In the genomic region with DNA sequence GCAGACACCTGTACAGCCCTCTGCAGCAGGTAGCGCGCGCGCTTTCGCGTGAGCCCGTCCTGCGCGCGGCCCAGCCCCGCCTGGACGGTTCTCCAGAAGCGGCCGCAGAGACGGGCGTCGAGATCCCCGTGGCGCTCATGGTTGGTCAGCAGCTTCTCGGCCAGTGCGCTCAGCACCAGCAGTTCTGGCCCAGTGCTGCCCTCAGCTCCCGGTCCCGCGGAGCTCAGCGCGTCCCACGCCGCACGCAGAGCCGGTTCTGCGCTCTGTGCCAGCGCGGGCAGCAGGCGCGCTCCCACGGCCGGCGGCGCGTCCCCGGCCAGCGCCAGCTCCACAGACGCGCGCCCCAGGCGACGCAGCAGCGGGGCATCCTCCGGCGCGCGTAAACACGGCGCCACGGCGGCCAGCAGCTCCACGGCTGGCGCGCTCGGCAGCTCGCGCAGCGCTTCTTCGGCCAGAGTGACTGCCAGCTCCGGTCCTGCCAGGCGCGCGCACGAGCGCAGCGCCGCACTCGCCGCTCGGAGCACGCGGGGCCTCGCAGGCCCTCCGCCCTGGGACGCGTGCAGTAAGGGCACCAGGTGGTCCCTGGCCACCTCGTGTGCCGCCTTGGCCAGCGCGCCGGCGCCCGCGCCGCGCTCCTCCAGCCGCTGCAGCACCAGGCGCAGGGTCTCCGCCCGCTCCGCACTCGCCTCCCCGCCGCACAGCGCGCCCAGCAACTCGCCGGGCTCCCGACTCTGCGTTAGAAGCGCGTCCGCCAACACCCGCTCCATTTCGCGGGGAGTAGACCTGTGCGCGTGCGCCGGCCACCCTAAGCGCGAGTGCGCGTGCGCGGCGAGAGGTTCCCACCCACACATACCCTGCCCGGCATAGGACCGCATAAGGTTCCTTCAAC, we compare ENCODE assay signal across 8 mouse cellular contexts. TPM values are rescaled to one million over a fixed set of nuclear protein-coding genes. Genes with fewer than 3 reads are reported as not detected.
A peak's percentile ranks its signal among the peaks of the same experiment; 100 is the strongest.
DNase-seq lines count a peak whose midpoint lies in the region; ATAC-seq and TF ChIP-seq lines count a peak whose summit lies in the region.

A gene (minus strand): TSS at position 767 of the 889 bp plus-strand sequence.

- H3K27me3 ChIP-seq in forebrain, embryonic 16.5 days (replicated peaks; ENCODE audit: control insufficient read depth, insufficient read depth, low read length) = no peaks in the 10 kb centered on the region; the same call in 1 of the 2 replicates
- no peaks in the 10 kb centered on the region for H3K27me3 ChIP-seq in liver, postnatal 0 days (ENCODE audit: insufficient read depth, low read length)
- H3K27me3 ChIP-seq in neural tube, embryonic 13.5 days = peaks cover 12% of the 10 kb centered on the region

- peak within 1 kb of the TSS; percentile 94 for H3K27ac ChIP-seq in forebrain, embryonic 16.5 days (ENCODE audit: low read length)
- H3K27ac ChIP-seq in liver, postnatal 0 days (ENCODE audit: low read depth) = peak within 1 kb of the TSS; percentile 57
- H3K27ac ChIP-seq in neural tube, embryonic 13.5 days (replicated peaks) = peak within 1 kb of the TSS; percentile 91

- ATAC-seq in forebrain, embryonic 16.5 days = peak; percentile 97
- peak; percentile 90 for ATAC-seq in liver, postnatal 0 days
- ATAC-seq in neural tube, embryonic 13.5 days (ENCODE audit: low read depth) = peak; percentile 96

- intact Hi-C loops in heart, postnatal 25 days (cut with DNase I) = no loop called here

- no peak for TF ChIP-seq CTCF in liver, postnatal 0 days (IDR thresholded peaks at IDR 0.05; ENCODE audit: low read depth)

- no peak for TF ChIP-seq EP300 in liver, postnatal 0 days (IDR thresholded peaks at IDR 0.05; ENCODE audit: low read depth)

- peaks cover 17% of the 10 kb centered on the region for H3K4me1 ChIP-seq in forebrain, embryonic 16.5 days (replicated peaks; ENCODE audit: control insufficient read depth, insufficient read depth, low read length)
- peaks cover 15% of the 10 kb centered on the region for H3K4me1 ChIP-seq in liver, postnatal 0 days (ENCODE audit: insufficient read depth)
- peaks cover 21% of the 10 kb centered on the region for H3K4me1 ChIP-seq in neural tube, embryonic 13.5 days (replicated peaks)

- no peaks in the 10 kb centered on the region for H3K36me3 ChIP-seq in forebrain, embryonic 16.5 days (ENCODE audit: control insufficient read depth, insufficient read depth)
- H3K36me3 ChIP-seq in liver, postnatal 0 days (replicated peaks; ENCODE audit: insufficient read depth, low read length) = peaks cover 3% of the 10 kb centered on the region; the same call in 1 of the 2 replicates
- H3K36me3 ChIP-seq in neural tube, embryonic 13.5 days = peaks cover 13% of the 10 kb centered on the region

- peak; percentile 94 for DNase-seq in ES-CJ7 (ENCODE audit: low read depth, low spot score)
- peak; percentile 95 for DNase-seq in cerebellum, adult 11-12 months
- peak; percentile 82 for DNase-seq in heart, postnatal 25 days (ENCODE audit: low spot score)
- DNase-seq in layer of hippocampus, adult 11-12 months (ENCODE audit: low spot score) = peak; percentile 89
- DNase-seq in liver, postnatal 0 days = peak; percentile 88
- DNase-seq in telencephalon, adult 2 months (ENCODE audit: low read depth, low spot score) = peak; percentile 69

- H3K4me3 ChIP-seq in forebrain, embryonic 16.5 days (replicated peaks; ENCODE audit: low read length) = peak within 1 kb of the TSS; percentile 92
- peak within 1 kb of the TSS; percentile 83 for H3K4me3 ChIP-seq in liver, postnatal 0 days (ENCODE audit: low read depth, low read length)
- peak within 1 kb of the TSS; percentile 81 for H3K4me3 ChIP-seq in neural tube, embryonic 13.5 days

- H3K9ac ChIP-seq in forebrain, embryonic 16.5 days (replicated peaks; ENCODE audit: low read depth, low read length) = peak within 1 kb of the TSS; percentile 87
- peak within 1 kb of the TSS; percentile 74 for H3K9ac ChIP-seq in liver, postnatal 0 days (replicated peaks)
- H3K9ac ChIP-seq in neural tube, embryonic 13.5 days = peak within 1 kb of the TSS; percentile 80

- H3K4me2 ChIP-seq in forebrain, embryonic 16.5 days (ENCODE audit: low read length) = peak within 1 kb of the TSS; percentile 68
- peak within 1 kb of the TSS; percentile 86 for H3K4me2 ChIP-seq in liver, postnatal 0 days (ENCODE audit: low read depth, low read length)
- H3K4me2 ChIP-seq in neural tube, embryonic 13.5 days = peak within 1 kb of the TSS; percentile 82

- WGBS in forebrain, embryonic 16.5 days = under 1% methylated on average over 124 of the region's 124 CpGs
- under 1% methylated on average over 110 of the region's 124 CpGs for WGBS in liver, postnatal 0 days (ENCODE audit: insufficient replicate concordance)
- under 1% methylated on average over 124 of the region's 124 CpGs for WGBS in neural tube, embryonic 13.5 days

- H3K9me3 ChIP-seq in forebrain, embryonic 16.5 days (ENCODE audit: control insufficient read depth, low read length) = no peaks in the 10 kb centered on the region
- H3K9me3 ChIP-seq in liver, postnatal 0 days (ENCODE audit: low read length) = no peaks in the 10 kb centered on the region
- no peaks in the 10 kb centered on the region for H3K9me3 ChIP-seq in neural tube, embryonic 13.5 days

RNA-seq across cellular contexts. Expression of the gene that starts here (rescaled TPM):
- polyA plus RNA-seq in forebrain, embryonic 16.5 days (2015; fragmentation: Nextera tagmentation; extraction: Ambion mirVana) = 1.8 TPM in 2 replicates
- 1 to 10 TPM; 4.0 to 5.1 TPM for total RNA-seq in heart, postnatal 25 days (2021)
- 0.82 and 1.1 TPM in 2 replicates for polyA plus RNA-seq in liver, postnatal 0 days (2015; fragmentation: Nextera tagmentation; extraction: Ambion mirVana)
- 1.5 and 1.6 TPM in 2 replicates for polyA plus RNA-seq in neural tube, embryonic 13.5 days (2015; fragmentation: Nextera tagmentation; extraction: Ambion mirVana)

Comparison
In these comparisons a context has a peak if more than half of its experiments do, and no peak if none do; other contexts are left out.
1. Peak in every context shown above with its lines: DNase-seq, ATAC-seq, H3K4me3 ChIP-seq and H3K27ac ChIP-seq.